29 mouse cellular contexts compared by ENCODE assay signal in the genomic region with DNA sequence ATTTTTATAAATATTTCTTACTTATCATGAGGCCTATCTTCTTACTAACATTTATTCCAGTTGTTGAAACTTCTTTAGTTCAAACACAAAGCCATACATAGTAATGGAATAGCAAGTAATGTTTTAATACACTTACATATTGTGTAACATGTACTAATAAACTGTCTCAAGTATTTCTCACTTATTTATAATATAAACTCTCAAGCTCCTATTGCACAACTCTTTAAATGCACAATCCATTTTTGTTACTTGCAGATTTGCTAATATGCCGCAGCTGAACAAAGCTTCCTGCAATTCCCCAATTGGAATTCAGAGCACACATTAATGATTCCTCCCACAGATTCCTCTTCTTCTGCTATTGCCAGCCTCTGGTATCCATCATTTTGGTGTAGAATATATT.
DNase-seq lines count a peak whose midpoint lies in the region; ATAC-seq lines count a peak whose summit lies in the region.
"Had no signal": no experiment of that assay in that cellular context is flagged by ENCODE, and none has a peak within 500 bp of the region (broad histone marks: within the 10 kb centered on the region; RNA-seq: fewer than 3 reads in every experiment).

No protein-coding gene starts in this region.

- no peak overlapping the region for H3K4me3 ChIP-seq in embryonic facial prominence, embryonic 14.5 days (ENCODE audit: low read depth, low read length)
- no peak overlapping the region for H3K4me3 ChIP-seq in embryonic facial prominence, embryonic 10.5 days
- no peak overlapping the region for H3K4me3 ChIP-seq in lung, embryonic 16.5 days (ENCODE audit: low read length)
- H3K4me3 ChIP-seq: embryonic facial prominence, embryonic 12.5 days; embryonic facial prominence, embryonic 15.5 days; erythroblast, embryonic 14.5 days; forebrain, embryonic 10.5 days; forebrain, embryonic 12.5 days had no signal

- no peak overlapping the region for H3K4me2 ChIP-seq in embryonic facial prominence, embryonic 14.5 days (ENCODE audit: low read depth, low read length)
- H3K4me2 ChIP-seq in lung, embryonic 16.5 days (ENCODE audit: low read depth, low read length) = no peak overlapping the region
- H3K4me2 ChIP-seq: embryonic facial prominence, embryonic 12.5 days; embryonic facial prominence, embryonic 15.5 days; forebrain, embryonic 12.5 days had no signal

- ATAC-seq in embryonic facial prominence, embryonic 14.5 days (ENCODE audit: low read depth) = no peak
- ATAC-seq in lung, embryonic 16.5 days (ENCODE audit: low read depth) = peak; percentile 88
- ATAC-seq: activated CD4-positive, CD25-positive, alpha-beta regulatory T cell, adult 4 months; CD4-positive, CD25-positive, alpha-beta regulatory T cell, adult 4 months; forebrain, embryonic 14.5 days; forebrain, embryonic 16.5 days; Patski had no signal

- no peaks in the 10 kb centered on the region for H3K27me3 ChIP-seq in embryonic facial prominence, embryonic 14.5 days (replicated peaks; ENCODE audit: control insufficient read depth, insufficient read depth, low read length)
- no peaks in the 10 kb centered on the region for H3K27me3 ChIP-seq in embryonic facial prominence, embryonic 10.5 days (replicated peaks; ENCODE audit: low read depth, poor library complexity, severe bottlenecking)
- no peaks in the 10 kb centered on the region for H3K27me3 ChIP-seq in lung, embryonic 16.5 days (ENCODE audit: control insufficient read depth, insufficient read depth, low read depth, low read length)
- H3K27me3 ChIP-seq: CH12.LX; embryonic facial prominence, embryonic 12.5 days; embryonic facial prominence, embryonic 15.5 days; forebrain, embryonic 12.5 days; Patski had no signal

- peak; percentile 20 for DNase-seq in embryonic facial prominence, embryonic 14.5 days (ENCODE audit: low spot score)
- DNase-seq in embryonic facial prominence, embryonic 10.5 days (ENCODE audit: low spot score) = no peak
- DNase-seq in lung, postnatal 4 days = no peak
- DNase-seq in brain, adult 2 months (ENCODE audit: low read depth, low spot score) = peak; percentile 29
- DNase-seq in telencephalon, adult 2 months (ENCODE audit: low read depth, low spot score) = peak; percentile 13
- no peak for DNase-seq in frontal cortex, postnatal 25 days (ENCODE audit: low spot score in 2 of 2)
- DNase-seq: adrenal gland, adult 8-10 months; adrenal gland, postnatal 14 days; adrenal gland, postnatal 36 days; B cell, adult 2 months; cerebellum, adult 11-12 months; cerebellum, adult 2 months; cerebellum, adult 9-10 months; cerebellum, postnatal 14 days; cerebellum, postnatal 36 days; embryo, embryonic 11 days had no signal

- WGBS in embryonic facial prominence, embryonic 14.5 days = 77% methylated on average over 1 of the region's 1 CpGs
- WGBS in embryonic facial prominence, embryonic 10.5 days = 95% methylated on average over 1 of the region's 1 CpGs
- 57% methylated on average over 1 of the region's 1 CpGs for WGBS in lung, embryonic 16.5 days

- H3K36me3 ChIP-seq in embryonic facial prominence, embryonic 14.5 days (ENCODE audit: control insufficient read depth, insufficient read depth, low read length) = no peaks in the 10 kb centered on the region
- no peaks in the 10 kb centered on the region for H3K36me3 ChIP-seq in embryonic facial prominence, embryonic 10.5 days (replicated peaks)
- H3K36me3 ChIP-seq in lung, embryonic 16.5 days (ENCODE audit: control insufficient read depth, insufficient read depth, low read length) = no peaks in the 10 kb centered on the region
- H3K36me3 ChIP-seq: embryonic facial prominence, embryonic 12.5 days; embryonic facial prominence, embryonic 15.5 days; forebrain, embryonic 10.5 days; forebrain, embryonic 12.5 days; G1E had no signal

- no peak overlapping the region for H3K27ac ChIP-seq in embryonic facial prominence, embryonic 14.5 days (replicated peaks; ENCODE audit: low read depth, low read length)
- H3K27ac ChIP-seq in embryonic facial prominence, embryonic 10.5 days (replicated peaks) = no peak overlapping the region
- no peak overlapping the region for H3K27ac ChIP-seq in lung, embryonic 16.5 days (ENCODE audit: low read length)
- H3K27ac ChIP-seq: embryonic facial prominence, embryonic 12.5 days; embryonic facial prominence, embryonic 15.5 days; forebrain, embryonic 10.5 days; forebrain, embryonic 12.5 days had no signal

- H3K9me3 ChIP-seq in embryonic facial prominence, embryonic 14.5 days (ENCODE audit: control insufficient read depth, low read length) = no peaks in the 10 kb centered on the region
- no peaks in the 10 kb centered on the region for H3K9me3 ChIP-seq in embryonic facial prominence, embryonic 10.5 days
- no peaks in the 10 kb centered on the region for H3K9me3 ChIP-seq in lung, embryonic 16.5 days (ENCODE audit: control insufficient read depth, low read length)
- H3K9me3 ChIP-seq: embryonic facial prominence, embryonic 12.5 days; embryonic facial prominence, embryonic 15.5 days; forebrain, embryonic 10.5 days; forebrain, embryonic 12.5 days; G1E had no signal

- H3K9ac ChIP-seq in embryonic facial prominence, embryonic 14.5 days (ENCODE audit: low read depth, low read length) = no peak overlapping the region
- H3K9ac ChIP-seq in lung, embryonic 16.5 days (ENCODE audit: low read length) = no peak overlapping the region
- H3K9ac ChIP-seq: embryonic facial prominence, embryonic 12.5 days; embryonic facial prominence, embryonic 15.5 days; forebrain, embryonic 12.5 days had no signal

- H3K4me1 ChIP-seq in embryonic facial prominence, embryonic 14.5 days (ENCODE audit: control insufficient read depth, insufficient read depth, low read length) = no peaks in the 10 kb centered on the region
- H3K4me1 ChIP-seq in embryonic facial prominence, embryonic 10.5 days = no peaks in the 10 kb centered on the region
- no peaks in the 10 kb centered on the region for H3K4me1 ChIP-seq in lung, embryonic 16.5 days (replicated peaks; ENCODE audit: control insufficient read depth, insufficient read depth, low read length)
- H3K4me1 ChIP-seq: embryonic facial prominence, embryonic 12.5 days; embryonic facial prominence, embryonic 15.5 days; forebrain, embryonic 10.5 days; forebrain, embryonic 12.5 days had no signal

Comparison
In these comparisons a context has a peak if more than half of its experiments do, and no peak if none do; other contexts are left out.
1. DNase-seq: peak in embryonic facial prominence, embryonic 14.5 days (single experiment), brain, adult 2 months (single experiment) and telencephalon, adult 2 months (single experiment); none in embryonic facial prominence, embryonic 10.5 days (single experiment), lung, postnatal 4 days (0 of 2) and frontal cortex, postnatal 25 days (0 of 2).